Mouse (Mus musculus) hindbrain, postnatal 0 days (tissue): ENCODE measurements around the gene Dnajc19. TPM values are rescaled to one million over a fixed set of nuclear protein-coding genes. Genes with fewer than 3 reads are reported as not detected.

Experiments
- ATAC-seq: fragments of 200-750 bp; cut with Nextera tagmentation; 2 replicates; pipeline ENCODE4 v1.8.0; 2017; ENCODE audit warnings: mild to moderate bottlenecking, moderate TSS enrichment, moderate library complexity
- DNase-seq: peaks from one replicate; pipeline ENCODE4 v3.0.0-alpha.2; 2015; ENCODE audit warnings: low spot score
- H3K27ac ChIP-seq: fragments of 300-500 bp; sonication (generic); 2 replicates; pipeline ENCODE4 v1.5.1; 2014; ENCODE audit warnings: mild to moderate bottlenecking
- H3K27me3 ChIP-seq: fragments of 300-500 bp; sonication (generic); 2 replicates; pipeline ENCODE4 v1.6.1; 2014; ENCODE audit warnings: low read length, mixed read lengths; ENCODE audit not compliant: insufficient read depth
- H3K36me3 ChIP-seq: fragments of 300-500 bp; sonication (generic); 2 replicates; pipeline ENCODE4 v1.6.1; 2014; ENCODE audit warnings: low read length, mixed read lengths; ENCODE audit not compliant: insufficient read depth
- H3K4me1 ChIP-seq: fragments of 300-500 bp; sonication (generic); 2 replicates; pipeline ENCODE4 v1.6.1; 2014; ENCODE audit warnings: antibody characterized with exemption, low read length, mixed read lengths; ENCODE audit not compliant: insufficient read depth
- H3K4me2 ChIP-seq: fragments of 300-500 bp; sonication (generic); 2 replicates; pipeline ENCODE4 v1.6.1; 2014; ENCODE audit warnings: low read depth, mild to moderate bottlenecking, low read length, moderate library complexity, mixed read lengths
- H3K4me3 ChIP-seq: fragments of 300-500 bp; sonication (generic); 2 replicates; pipeline ENCODE4 v1.5.1; 2014; ENCODE audit warnings: low read length
- H3K9ac ChIP-seq: fragments of 300-500 bp; sonication (generic); replicated peaks from 2 replicates; pipeline ENCODE4 v1.6.1; 2014; ENCODE audit warnings: mild to moderate bottlenecking, low read length, moderate library complexity, mixed read lengths
- H3K9me3 ChIP-seq: fragments of 300-500 bp; sonication (generic); 2 replicates; pipeline ENCODE4 v1.6.1; 2016; ENCODE audit warnings: low read length, mixed read lengths
- CTCF ChIP-seq: IDR thresholded peaks from 2 replicates; pipeline ENCODE4 v1.5.1; 2016; ENCODE audit warnings: antibody characterized with exemption, control low read depth, low read depth
- WGBS: fragments of 180-500 bp; shearing (Covaris S2); extraction: QIAGEN DNeasy Blood & Tissue Kit; methylation state at CpG from one replicate; pipeline ENCODE4 v1.1.7; 2014; 5-methylcytosine and 5-hydroxymethylcytosine counted together
- polyA plus RNA-seq: library from polyadenylated mRNA; unstranded; fragments of >200 nt; fragmentation: Nextera tagmentation; extraction: Ambion mirVana; gene quantifications from 2 replicates; pipeline ENCODE4 v1.2.1, GENCODE M21; 2015
- total RNA-seq: library from RNA; depleted of rRNA; stranded (reverse); fragments of >200 nt; gene quantifications from 2 replicates; pipeline ENCODE4 v1.2.3, GENCODE M21; 2014; rRNA removed

The Dnajc19 gene
- total RNA-seq (83.3 and 89.5 TPM in 2 replicates), polyA plus RNA-seq (191 and 192 TPM in 2 replicates)

DNA sequence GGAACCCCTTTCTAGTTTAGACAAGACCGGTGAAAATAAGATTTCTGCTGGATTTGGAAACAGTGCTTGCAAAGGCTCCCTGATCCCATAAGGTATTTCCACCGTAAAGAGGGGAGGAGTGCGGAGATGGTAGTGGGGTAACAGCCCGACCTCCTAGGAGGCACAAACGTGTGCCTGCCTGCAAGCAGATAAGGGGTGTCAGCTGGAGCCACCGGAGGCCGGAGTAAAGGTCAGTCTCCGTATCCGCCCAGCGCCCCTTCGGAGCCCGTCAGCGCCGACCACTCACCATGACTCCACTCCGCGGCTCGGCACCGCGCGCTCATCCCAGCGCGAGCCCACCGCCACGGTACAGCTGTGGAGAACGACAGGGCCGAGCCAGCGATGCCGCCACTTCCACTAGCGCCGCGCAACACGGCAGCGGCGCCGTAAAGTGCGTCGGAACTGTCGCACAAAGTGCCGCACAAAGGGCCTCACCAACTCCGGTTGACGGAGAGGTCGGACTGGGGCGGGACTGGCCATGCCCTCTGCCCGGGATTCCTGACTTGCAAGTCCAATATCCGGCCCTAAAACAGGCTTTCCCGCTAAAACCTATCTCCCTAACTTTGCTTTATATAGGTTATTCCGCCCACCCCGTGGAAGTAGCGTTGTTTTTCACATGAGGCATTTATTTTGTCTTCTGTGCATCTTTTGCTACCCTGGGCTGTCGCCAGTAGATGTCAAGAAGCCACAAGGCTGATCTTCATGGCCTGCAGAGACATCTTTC is at the start of gene Dnajc19:
Dnajc19 (minus strand) TSS at position 422 of the 763 bp plus-strand sequence.
- no peaks in the 10 kb centered on the region for H3K9me3 ChIP-seq
- 0 out of 2 replicates have a peak, but pooled peaks have one; percentile 5 for TF ChIP-seq CTCF
- peak within 1 kb of the TSS; percentile 80 for H3K27ac ChIP-seq
- 0 out of 2 replicates have a peak, but pooled peaks cover 3% of the 10 kb centered on the region for H3K36me3 ChIP-seq
- H3K27me3 ChIP-seq, result no peaks in the 10 kb centered on the region
- under 1% methylated on average over 50 of the region's 50 CpGs for WGBS
- ATAC-seq (peak; percentile 96), DNase-seq (peak; percentile 96)
- peaks cover 11% of the 10 kb centered on the region for H3K4me1 ChIP-seq
- peak within 1 kb of the TSS; percentile 81 for H3K4me3 ChIP-seq
- H3K4me2 ChIP-seq, result peak within 1 kb of the TSS; percentile 70
- peak within 1 kb of the TSS; percentile 81 for H3K9ac ChIP-seq

- Histone ChIP-seq H3K9ac (no peak overlapping the region), H3K4me2 (no peak overlapping the region), H3K27me3 (no peaks in the 10 kb centered on the region), H3K4me1 (no peaks in the 10 kb centered on the region), H3K36me3 (no peaks in the 10 kb centered on the region), H3K27ac (no peak overlapping the region), H3K4me3 (no peak overlapping the region), H3K9me3 (no peaks in the 10 kb centered on the region)
- WGBS, result 88% methylated on average over 6 of the region's 6 CpGs
- no peak for DNase-seq
- no peak for ATAC-seq
- TF ChIP-seq CTCF, result no peak
Measured at GRCm38 (mm10) chr3:34129957-34130356, 48.8 kb upstream of the Dnajc19 start.

DNA sequence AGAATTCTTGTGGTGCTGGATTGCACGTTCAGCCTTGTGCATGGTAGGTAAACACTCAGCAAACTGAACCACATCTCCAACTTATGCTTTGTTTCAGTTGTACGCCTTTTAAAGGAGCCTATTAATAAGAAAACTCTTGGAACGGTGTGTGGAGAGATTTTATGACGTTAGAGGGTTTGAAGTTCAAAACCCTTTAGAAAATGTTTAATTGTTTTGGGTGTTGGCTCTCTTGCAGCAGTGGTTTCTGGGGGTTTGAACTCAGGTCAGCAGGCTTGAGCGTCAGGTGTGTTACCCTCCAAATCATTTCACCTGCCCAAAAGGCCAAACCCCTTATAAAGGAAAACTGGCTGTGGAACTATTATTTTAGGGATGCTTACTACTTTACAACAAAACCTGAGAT is 40.2 kb upstream of the Dnajc19 start:
- H3K4me3 ChIP-seq, result no peak overlapping the region
- no peak for DNase-seq
- no peaks in the 10 kb centered on the region for H3K4me1 ChIP-seq
- no peak for ATAC-seq
- H3K27me3 ChIP-seq, result no peaks in the 10 kb centered on the region
- no peak overlapping the region for H3K9ac ChIP-seq
- no peaks in the 10 kb centered on the region for H3K9me3 ChIP-seq
- H3K27ac ChIP-seq, result no peak overlapping the region
- H3K36me3 ChIP-seq, result no peaks in the 10 kb centered on the region
- no peak overlapping the region for H3K4me2 ChIP-seq
- WGBS, result 88% methylated on average over 5 of the region's 5 CpGs
- no peak for TF ChIP-seq CTCF

DNA sequence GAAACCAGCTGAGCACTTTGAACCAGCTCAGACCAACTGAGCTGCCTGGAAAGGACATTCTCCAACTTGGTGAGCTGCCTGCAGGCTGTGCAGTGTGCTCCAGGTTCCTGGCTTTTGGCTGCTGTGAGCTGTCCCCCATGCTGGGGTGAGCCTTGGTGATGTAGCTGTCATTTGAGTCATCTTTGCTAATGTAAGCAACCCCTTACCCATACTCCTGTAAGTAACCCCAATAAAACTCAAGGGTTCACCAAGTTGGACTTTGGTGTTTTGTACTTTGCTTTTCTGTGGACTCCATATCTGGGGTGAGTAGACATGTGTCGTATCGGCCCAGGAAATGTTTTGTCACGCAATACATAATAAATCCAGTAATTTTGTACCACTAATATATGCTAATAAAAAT is 39.7 kb upstream of the Dnajc19 start:
- WGBS, result 98% methylated on average over 3 of the region's 3 CpGs
- Histone ChIP-seq H3K27me3 (no peaks in the 10 kb centered on the region), H3K4me2 (no peak overlapping the region), H3K27ac (no peak overlapping the region), H3K9me3 (no peaks in the 10 kb centered on the region), H3K4me1 (no peaks in the 10 kb centered on the region), H3K36me3 (no peaks in the 10 kb centered on the region), H3K9ac (no peak overlapping the region), H3K4me3 (no peak overlapping the region)
- no peak for TF ChIP-seq CTCF
- no peak for ATAC-seq
- no peak for DNase-seq

DNA sequence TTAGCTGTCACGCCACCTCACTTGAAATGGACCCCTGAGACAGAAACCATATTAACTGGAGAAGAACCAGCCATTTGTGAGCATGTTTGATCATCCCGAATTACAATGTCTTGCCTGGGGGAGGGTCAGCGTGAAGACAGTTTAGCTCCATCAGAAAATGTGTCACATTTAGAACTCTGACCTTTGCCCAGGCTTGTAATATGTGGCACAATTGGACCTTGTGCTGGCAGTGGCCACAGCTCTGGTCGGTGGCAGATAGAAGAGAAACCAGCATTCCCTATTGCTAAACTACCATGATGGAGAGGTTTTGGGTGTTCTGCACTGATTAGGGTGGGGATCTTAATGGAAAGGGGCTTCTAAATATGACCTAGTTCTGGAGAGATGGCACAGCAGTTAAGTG is 38.7 kb upstream of the Dnajc19 start:
- H3K4me1 ChIP-seq, result no peaks in the 10 kb centered on the region
- H3K36me3 ChIP-seq, result no peaks in the 10 kb centered on the region
- H3K27me3 ChIP-seq, result no peaks in the 10 kb centered on the region
- no peak overlapping the region for H3K9ac ChIP-seq
- no peak for ATAC-seq
- TF ChIP-seq CTCF, result no peak
- no peak overlapping the region for H3K4me3 ChIP-seq
- H3K4me2 ChIP-seq, result no peak overlapping the region
- no peak overlapping the region for H3K27ac ChIP-seq
- 56% methylated on average over 4 of the region's 4 CpGs for WGBS
- no peaks in the 10 kb centered on the region for H3K9me3 ChIP-seq
- no peak for DNase-seq

GRCm38 (mm10) chr3:34115806-34116205 is 34.7 kb upstream of the Dnajc19 start:
- Histone ChIP-seq H3K4me1 (no peaks in the 10 kb centered on the region), H3K27ac (no peak overlapping the region), H3K4me2 (0 out of 2 replicates have a peak overlapping the region, but pooled peaks have one; percentile 16), H3K9me3 (no peaks in the 10 kb centered on the region), H3K4me3 (no peak overlapping the region), H3K27me3 (no peaks in the 10 kb centered on the region), H3K36me3 (no peaks in the 10 kb centered on the region), H3K9ac (no peak overlapping the region)
- DNase-seq, result peak; percentile 22
- no peak for TF ChIP-seq CTCF
- peak; percentile 69; the same call in 1 of the 2 replicates for ATAC-seq
- 12% methylated on average over 6 of the region's 6 CpGs for WGBS
